Mouse (Mus musculus) stomach, embryonic 16.5 days (tissue): ENCODE data around the gene Fam50b. TPM values are rescaled to one million over a fixed set of nuclear protein-coding genes. Genes with fewer than 3 reads are reported as not detected.

ENCODE experiments used
- polyA plus RNA-seq: library from polyadenylated mRNA; unstranded; fragments of >200 nt; fragmentation: Nextera tagmentation; extraction: Ambion mirVana; gene quantifications from 2 replicates; pipeline ENCODE4 v1.2.1, GENCODE M21; 2015

Gene Fam50b
- polyA plus RNA-seq, 1 experiment from 2014 or later: not detected

Other genes with a start within 250 kb of the Fam50b start
- 11.1 and 11.7 TPM in 2 replicates for gene Pxdc1, start 81.4 kb upstream of the Fam50b start, polyA plus RNA-seq
- gene Prpf4b, start 140.5 kb downstream of the Fam50b start, polyA plus RNA-seq: 65.7 and 74.3 TPM in 2 replicates
- 1.3 and 1.4 TPM in 2 replicates for gene Fam217a, start 189.5 kb downstream of the Fam50b start, polyA plus RNA-seq
- gene 4933417A18Rik, start 189.6 kb downstream of the Fam50b start, polyA plus RNA-seq: not detected in 2 replicates
- gene Eci3, start 229.0 kb downstream of the Fam50b start, polyA plus RNA-seq: 1.3 and 1.5 TPM in 2 replicates